Mouse (Mus musculus) frontal cortex, adult 2 months (tissue): ENCODE measurements around the gene Tbp. TPM values are rescaled to one million over a fixed set of nuclear protein-coding genes. Genes with fewer than 3 reads are reported as not detected.
"Not testable (repeated sequence)": the region's sequence is repeated elsewhere in the genome, so short reads cannot be mapped to it uniquely, and the experiment has no call there.

Experiments used
- DNase-seq, 2 experiments: peaks; one replicate each; pipeline ENCODE4 v3.0.0; 2022; ENCODE audit warnings: low spot score in 1 of 2; ENCODE audit errors: extremely low spot score in 1 of 2
- polyA plus RNA-seq: library from polyadenylated mRNA; depleted of rRNA; stranded (reverse); fragments of >200 nt; gene quantifications from 2 replicates; pipeline ENCODE4 v1.2.3, GENCODE M21; 2012; rRNA removed

The Tbp gene
- polyA plus RNA-seq, 1 experiment, result 49.3 TPM

DNA sequence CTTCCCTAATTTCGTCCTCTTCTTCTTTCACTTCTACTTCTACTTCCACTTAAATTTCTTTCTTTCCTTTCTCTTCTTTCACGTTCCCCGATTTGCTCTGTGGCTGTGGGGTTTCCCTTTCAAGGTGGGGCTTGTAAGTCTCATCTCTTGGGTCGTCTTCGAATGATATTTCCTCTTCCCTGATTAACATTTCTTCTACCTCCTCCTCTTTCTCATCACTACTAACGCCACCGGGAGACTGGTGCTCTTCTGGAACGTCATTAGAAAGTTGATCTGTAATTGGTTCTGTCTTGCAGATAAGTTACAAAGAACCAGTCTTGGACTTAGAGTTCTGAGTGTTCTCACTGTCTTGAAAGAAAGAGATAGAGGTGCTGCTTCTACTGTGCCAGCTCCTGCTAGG is 36.3 kb downstream of the Tbp start:
- DNase-seq, result no peak

DNA sequence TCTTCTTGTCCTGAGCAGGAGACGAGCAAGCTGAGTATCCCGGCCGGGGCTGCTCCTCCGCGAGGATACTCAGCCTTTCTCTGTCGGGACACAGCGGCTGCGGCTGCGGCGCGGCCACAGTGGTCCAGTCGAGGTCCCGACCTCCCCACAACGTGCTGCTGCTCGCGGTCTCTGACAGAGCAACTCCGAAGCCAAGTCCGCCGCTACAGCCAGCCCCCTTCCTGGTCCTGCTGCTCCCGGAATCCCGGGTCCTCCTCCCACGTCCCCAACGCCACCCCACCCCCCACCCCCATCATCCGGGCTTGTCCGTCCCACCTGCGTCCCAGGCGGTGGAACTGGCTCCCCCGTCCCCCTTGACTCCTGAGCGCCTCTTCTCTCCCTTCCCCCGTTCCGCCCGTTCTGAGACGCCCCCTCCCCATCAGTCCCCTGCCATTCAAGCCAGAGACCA is 36.8 kb downstream of the Tbp start:
- DNase-seq, result no peak

DNA sequence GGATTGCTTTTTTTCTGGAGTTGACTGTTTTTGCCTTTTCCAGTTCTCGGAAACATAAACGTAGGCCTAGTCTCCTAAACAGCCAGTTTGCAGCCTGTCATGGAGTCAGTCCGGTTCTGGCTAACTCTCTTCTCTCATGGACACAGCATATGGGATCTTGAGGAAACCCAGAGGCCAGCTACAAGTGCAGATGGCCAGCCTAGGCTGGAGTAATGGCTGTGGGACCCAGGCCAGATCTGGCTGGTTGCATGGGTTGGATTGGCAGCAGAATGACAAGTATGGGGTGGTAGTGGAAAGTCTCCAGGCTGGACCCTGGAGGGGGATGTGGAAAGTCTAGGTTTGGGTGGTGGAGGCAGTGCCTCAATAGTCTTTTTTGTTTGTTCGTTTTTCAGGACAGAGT is 40.6 kb downstream of the Tbp start:
- DNase-seq, result no peak

DNA sequence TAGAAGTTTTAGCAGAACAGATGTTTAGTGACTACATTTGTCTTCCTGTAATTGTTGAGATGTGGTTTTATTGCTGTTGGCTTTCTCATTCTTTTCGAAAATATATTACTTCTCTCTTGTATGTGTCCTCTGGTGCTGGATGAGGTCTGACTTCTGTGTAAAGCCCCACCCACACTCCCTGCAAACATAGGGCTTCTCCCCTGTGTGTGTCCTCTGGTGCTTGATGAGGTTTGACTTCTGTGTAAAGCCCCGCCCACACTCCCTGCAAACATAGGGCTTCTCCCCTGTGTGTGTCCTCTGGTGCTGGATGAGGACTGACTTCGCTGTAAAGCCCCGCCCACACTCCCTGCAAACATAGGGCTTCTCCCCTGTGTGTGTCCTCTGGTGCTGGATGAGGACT is 44.2 kb downstream of the Tbp start:
- not testable (repeated sequence) for DNase-seq

DNA sequence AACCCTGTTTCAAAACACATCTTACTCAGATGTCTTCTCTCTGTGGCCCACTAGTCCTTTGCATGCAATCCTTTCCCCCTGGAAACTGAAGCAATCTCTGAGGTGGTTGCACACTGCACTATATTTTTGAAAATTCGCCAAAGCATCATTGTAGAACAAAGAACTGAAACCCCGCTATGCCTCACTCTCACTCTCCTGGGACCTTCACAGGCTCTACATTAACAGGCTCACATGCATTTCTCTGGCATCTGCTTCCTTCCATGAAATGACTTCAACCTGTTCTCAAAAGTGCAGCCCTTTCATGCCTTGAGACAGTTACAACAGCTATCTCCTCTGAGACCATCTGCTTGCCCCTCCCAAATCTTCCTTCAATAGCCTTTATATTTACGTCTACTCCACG is 46.8 kb downstream of the Tbp start:
- DNase-seq, result no peak

DNA sequence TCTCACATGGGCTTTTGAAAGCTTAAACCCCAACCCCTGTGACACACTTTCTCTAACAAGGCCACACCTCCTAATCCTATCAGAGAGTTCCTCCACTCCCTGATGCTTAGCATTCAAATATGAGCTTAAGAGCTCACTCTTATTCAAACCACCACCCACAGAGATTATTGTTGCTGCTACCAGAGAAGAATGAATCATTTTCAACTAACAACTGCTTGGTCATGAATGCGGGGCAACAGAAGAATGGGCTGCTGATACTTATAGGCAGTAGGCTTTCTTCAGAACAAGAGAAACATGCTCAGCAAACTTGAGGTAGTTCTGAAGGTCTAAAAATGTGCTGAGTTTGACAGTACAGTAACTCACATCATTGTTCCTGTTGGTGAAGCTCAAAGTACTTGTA is 50.0 kb downstream of the Tbp start:
- DNase-seq, result no peak

DNA sequence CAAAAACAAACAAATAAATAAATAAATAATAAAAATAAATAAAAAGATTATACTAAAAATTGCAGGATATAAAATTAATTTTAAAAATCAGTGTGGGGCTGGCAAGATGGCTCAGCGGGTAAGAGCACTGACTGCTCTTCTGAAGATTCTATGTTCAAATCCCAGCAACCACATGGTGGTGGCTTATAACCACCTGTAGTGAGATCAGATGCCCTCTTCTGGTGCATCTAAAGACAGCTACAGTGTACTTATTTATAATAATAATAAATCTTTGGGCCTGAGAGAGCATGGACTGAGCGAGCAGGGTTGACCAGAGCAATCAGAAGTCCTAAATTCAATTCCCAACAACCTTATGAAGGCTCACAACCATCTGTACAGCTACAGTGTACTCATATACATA is 60.3 kb downstream of the Tbp start:
- DNase-seq, result no peak

DNA sequence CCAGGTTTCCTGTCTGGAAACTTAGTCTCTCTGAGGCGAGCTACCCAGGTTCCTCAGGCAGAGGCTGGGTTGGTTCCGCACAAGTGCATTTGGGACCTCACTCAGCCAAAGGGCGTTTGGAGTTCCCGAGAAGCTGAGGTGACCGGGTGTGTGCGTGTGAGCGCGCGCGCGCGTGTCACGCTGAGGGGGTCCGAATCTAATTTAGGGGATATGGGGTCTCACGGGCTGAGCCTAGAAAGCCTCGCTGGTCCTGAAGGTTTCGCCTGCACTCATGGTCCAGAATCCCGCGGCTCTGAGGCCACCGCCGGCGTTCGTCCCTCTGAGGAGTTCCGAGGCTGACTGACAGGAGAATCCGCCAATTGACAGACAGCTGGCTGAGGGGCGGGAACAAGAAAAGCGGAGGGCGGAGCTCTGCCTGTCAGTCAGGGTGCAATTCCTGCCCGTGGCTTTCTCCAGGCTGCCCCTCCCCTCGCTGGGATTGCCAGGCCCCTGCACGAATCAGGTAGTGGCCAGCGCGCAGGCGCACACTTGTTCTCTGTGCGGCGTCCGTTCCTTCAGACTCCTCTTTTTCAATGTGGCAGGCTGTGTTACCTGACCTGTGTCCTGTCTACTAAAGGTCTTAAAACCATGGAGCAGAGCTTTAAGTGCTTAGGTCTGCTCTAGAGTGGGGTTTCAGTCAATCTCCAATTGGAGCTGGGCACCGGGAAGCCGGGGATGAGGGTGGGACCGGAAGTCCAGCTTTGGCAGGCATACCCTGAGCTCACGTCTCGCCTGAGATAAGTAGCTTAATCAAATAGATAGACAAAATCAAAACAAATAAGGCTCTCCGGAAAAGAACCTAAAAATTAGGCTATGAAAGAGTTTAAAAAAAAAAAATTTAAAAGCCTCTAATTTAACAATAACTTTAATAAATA is 64.6 kb downstream of the Tbp start, which contains the start of gene Prdm9:
Prdm9 (minus strand) TSS at position 341 of the 914 bp plus-strand sequence.
- DNase-seq, result peak; percentile 99 to 100

DNA sequence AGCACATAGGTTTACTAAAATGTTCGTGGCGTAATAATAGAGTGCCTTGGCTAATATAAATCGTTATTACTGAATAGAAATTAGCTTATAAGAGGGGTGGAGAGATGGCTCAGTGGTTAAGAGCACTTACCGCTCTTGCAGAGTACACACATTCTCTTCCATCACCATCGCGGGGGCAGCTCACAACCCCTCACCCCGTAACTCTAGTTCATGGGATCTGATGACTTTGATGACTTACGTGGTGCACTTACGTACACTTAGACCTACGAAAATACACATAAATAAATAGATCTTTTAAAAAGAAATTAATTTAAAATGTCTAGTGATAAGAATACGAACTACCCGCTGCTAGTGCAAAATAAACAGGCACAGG is 65.2 kb downstream of the Tbp start:
- DNase-seq, result peak in 1 of 2 experiments; percentile 34

DNA sequence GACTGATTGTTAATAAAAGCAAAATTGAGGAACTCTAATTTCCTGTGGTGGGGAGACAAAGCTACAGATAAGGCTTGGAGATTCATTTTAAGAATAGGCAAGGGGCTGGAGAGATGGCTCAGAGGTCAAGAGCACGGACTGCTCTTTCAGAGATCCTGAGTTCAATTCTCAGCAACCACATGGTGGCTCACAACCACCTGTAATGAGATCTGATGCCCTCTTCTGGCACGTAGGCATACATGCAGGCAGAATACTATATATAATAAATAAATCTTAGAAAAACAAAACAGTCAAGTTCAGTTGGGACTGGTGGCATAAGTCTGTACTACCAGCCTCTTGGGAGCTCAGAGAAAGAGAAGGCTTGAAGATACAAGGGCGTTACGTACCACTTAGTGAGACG is 67.2 kb downstream of the Tbp start:
- no peak for DNase-seq

DNA sequence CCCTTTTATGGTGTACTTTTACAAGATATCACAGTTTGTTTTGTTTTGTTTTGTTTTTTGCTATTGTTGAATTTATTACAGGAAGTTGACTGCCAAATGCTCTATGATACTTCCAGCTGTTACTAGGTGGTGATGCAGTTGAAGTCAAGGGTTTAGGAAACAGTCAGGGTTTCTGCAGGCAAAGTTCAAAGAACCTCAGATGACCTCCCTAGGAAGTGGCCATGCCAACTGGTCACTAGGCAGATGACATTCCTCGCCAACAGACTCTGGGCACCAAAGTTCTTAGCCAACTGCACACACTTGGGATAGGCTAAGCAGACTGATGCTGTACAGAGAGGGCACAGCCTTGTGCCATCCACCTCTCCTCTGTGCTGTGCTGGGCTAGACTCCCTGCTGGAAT is 75.4 kb downstream of the Tbp start:
- DNase-seq, result no peak

DNA sequence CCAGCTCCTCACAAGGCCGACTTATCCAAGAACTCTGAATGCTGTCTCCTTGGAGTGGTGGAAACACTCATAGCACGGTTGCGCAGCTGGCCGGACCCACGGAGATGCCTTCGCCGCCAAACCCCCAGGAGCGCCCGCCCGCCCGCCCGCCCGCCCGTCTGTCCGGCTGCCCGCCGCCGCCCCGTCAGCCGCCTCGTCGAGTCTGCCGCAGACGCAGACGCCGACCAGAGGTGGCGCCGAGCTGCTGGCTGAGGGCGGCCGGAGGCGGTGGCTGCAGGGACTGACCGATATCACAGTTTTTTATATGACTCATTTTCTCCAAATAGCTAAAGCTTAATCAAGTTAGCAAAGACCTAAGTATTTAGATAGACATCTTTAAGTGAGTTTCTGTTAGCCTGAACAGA is 77.6 kb downstream of the Tbp start:
- peak in 1 of 2 experiments; percentile 21 for DNase-seq

Other genes with a start within 250 kb of the Tbp start
- 13.9 and 14.7 TPM in 2 replicates for gene Dll1, start 123.0 kb upstream of the Tbp start, polyA plus RNA-seq
- 31.3 and 31.4 TPM in 2 replicates for gene Fam120b, start 103.7 kb upstream of the Tbp start, polyA plus RNA-seq
- 161 and 162 TPM in 2 replicates for gene Psmb1, start 137 bp upstream of the Tbp start, polyA plus RNA-seq
- gene Pdcd2, start 27.4 kb downstream of the Tbp start, polyA plus RNA-seq, result 17.1 and 20.4 TPM in 2 replicates
- gene Prdm9, start 64.5 kb downstream of the Tbp start, polyA plus RNA-seq, result 2.8 and 2.9 TPM in 2 replicates
- 7.2 TPM in 2 replicates for gene Chd1, start 205.1 kb downstream of the Tbp start, polyA plus RNA-seq